Mouse (Mus musculus): ENCODE data around the gene Chad. TPM values are rescaled to one million over a fixed set of nuclear protein-coding genes. Genes with fewer than 3 reads are reported as not detected.
A peak's percentile ranks its signal among the peaks of the same experiment; 100 is the strongest.

The Chad gene
- polyA plus RNA-seq, 1 experiment from 2014 or later, result 0.17 TPM

GRCm38 (mm10) chr11:94571850-94572249, 7.0 kb downstream of the Chad start:
- no peaks in the 10 kb centered on the region for H3K4me1 ChIP-seq
- H3K9ac ChIP-seq (replicated peaks), result no peak overlapping the region
- no peak for ATAC-seq (replicated peaks)
- 94% methylated on average over 1 of the region's 1 CpGs for WGBS
- no peaks in the 10 kb centered on the region for H3K9me3 ChIP-seq
- no peak overlapping the region for H3K4me3 ChIP-seq
- no peaks in the 10 kb centered on the region for H3K36me3 ChIP-seq
- H3K4me2 ChIP-seq (replicated peaks), result no peak overlapping the region
- no peaks in the 10 kb centered on the region for H3K27me3 ChIP-seq
- H3K27ac ChIP-seq (replicated peaks), result no peak overlapping the region

- Histone ChIP-seq H3K4me1 (no peaks in the 10 kb centered on the region), H3K4me3 (no peak overlapping the region), H3K9me3 (no peaks in the 10 kb centered on the region), H3K36me3 (no peaks in the 10 kb centered on the region), H3K27ac (replicated peaks) (no peak overlapping the region), H3K4me2 (replicated peaks) (no peak overlapping the region), H3K9ac (replicated peaks) (no peak overlapping the region), H3K27me3 (no peaks in the 10 kb centered on the region)
- 26% methylated on average over 6 of the region's 7 CpGs for WGBS
- no peak for ATAC-seq (replicated peaks)
Observed at GRCm38 (mm10) chr11:94574560-94574959, 9.7 kb downstream of the Chad start.

GRCm38 (mm10) chr11:94575036-94575435, 10.2 kb downstream of the Chad start:
- Histone ChIP-seq H3K27me3 (no peaks in the 10 kb centered on the region), H3K36me3 (no peaks in the 10 kb centered on the region), H3K4me1 (no peaks in the 10 kb centered on the region), H3K4me3 (no peak overlapping the region), H3K9me3 (no peaks in the 10 kb centered on the region), H3K27ac (replicated peaks) (no peak overlapping the region), H3K9ac (replicated peaks) (no peak overlapping the region), H3K4me2 (replicated peaks) (no peak overlapping the region)
- no peak for ATAC-seq (replicated peaks)
- WGBS, result 83% methylated on average over 2 of the region's 2 CpGs

GRCm38 (mm10) chr11:94576361-94576760, 11.5 kb downstream of the Chad start:
- no peak for ATAC-seq (replicated peaks)
- Histone ChIP-seq H3K4me2 (replicated peaks) (no peak overlapping the region), H3K9me3 (no peaks in the 10 kb centered on the region), H3K27me3 (no peaks in the 10 kb centered on the region), H3K27ac (replicated peaks) (no peak overlapping the region), H3K4me1 (no peaks in the 10 kb centered on the region), H3K36me3 (no peaks in the 10 kb centered on the region), H3K9ac (replicated peaks) (no peak overlapping the region), H3K4me3 (no peak overlapping the region)
- WGBS, result 87% methylated on average over 9 of the region's 9 CpGs

GRCm38 (mm10) chr11:94580111-94580740, 15.4 kb downstream of the Chad start:
- ATAC-seq (replicated peaks), result no peak
- H3K27ac ChIP-seq (replicated peaks), result no peak overlapping the region
- no peaks in the 10 kb centered on the region for H3K36me3 ChIP-seq
- H3K4me1 ChIP-seq, result no peaks in the 10 kb centered on the region
- H3K4me3 ChIP-seq, result no peak overlapping the region
- no peaks in the 10 kb centered on the region for H3K9me3 ChIP-seq
- H3K27me3 ChIP-seq, result no peaks in the 10 kb centered on the region
- 95% methylated on average over 5 of the region's 5 CpGs for WGBS
- no peak overlapping the region for H3K4me2 ChIP-seq (replicated peaks)
- no peak overlapping the region for H3K9ac ChIP-seq (replicated peaks)

GRCm38 (mm10) chr11:94585091-94585490, 20.2 kb downstream of the Chad start:
- no peak overlapping the region for H3K9ac ChIP-seq (replicated peaks)
- no peaks in the 10 kb centered on the region for H3K36me3 ChIP-seq
- H3K4me3 ChIP-seq, result no peak overlapping the region
- 96% methylated on average over 9 of the region's 9 CpGs for WGBS
- no peaks in the 10 kb centered on the region for H3K4me1 ChIP-seq
- no peak overlapping the region for H3K27ac ChIP-seq (replicated peaks)
- no peak for ATAC-seq (replicated peaks)
- no peak overlapping the region for H3K4me2 ChIP-seq (replicated peaks)
- H3K27me3 ChIP-seq, result no peaks in the 10 kb centered on the region
- H3K9me3 ChIP-seq, result no peaks in the 10 kb centered on the region

GRCm38 (mm10) chr11:94587511-94587910, 22.7 kb downstream of the Chad start:
- Histone ChIP-seq H3K9ac (replicated peaks) (no peak overlapping the region), H3K27ac (replicated peaks) (no peak overlapping the region), H3K4me1 (no peaks in the 10 kb centered on the region), H3K27me3 (no peaks in the 10 kb centered on the region), H3K4me2 (replicated peaks) (no peak overlapping the region), H3K4me3 (no peak overlapping the region), H3K9me3 (no peaks in the 10 kb centered on the region), H3K36me3 (no peaks in the 10 kb centered on the region)
- no peak for ATAC-seq (replicated peaks)
- 84% methylated on average over 6 of the region's 6 CpGs for WGBS

- H3K27me3 ChIP-seq, result no peaks in the 10 kb centered on the region
- H3K27ac ChIP-seq (replicated peaks), result no peak overlapping the region
- H3K4me1 ChIP-seq, result peaks cover under 1% of the 10 kb centered on the region; the same call in 1 of the 2 replicates
- WGBS, result 70% methylated on average over 7 of the region's 7 CpGs
- no peak overlapping the region for H3K9ac ChIP-seq (replicated peaks)
- H3K36me3 ChIP-seq, result no peaks in the 10 kb centered on the region
- H3K4me2 ChIP-seq (replicated peaks), result no peak overlapping the region
- ATAC-seq (replicated peaks), result no peak
- no peak overlapping the region for H3K4me3 ChIP-seq
- H3K9me3 ChIP-seq, result no peaks in the 10 kb centered on the region
Observed at GRCm38 (mm10) chr11:94596311-94596852, 31.5 kb downstream of the Chad start.

- Histone ChIP-seq H3K36me3 (no peaks in the 10 kb centered on the region), H3K4me1 (peaks cover 8% of the 10 kb centered on the region), H3K9me3 (no peaks in the 10 kb centered on the region), H3K27me3 (no peaks in the 10 kb centered on the region), H3K27ac (replicated peaks) (no peak overlapping the region), H3K9ac (replicated peaks) (no peak overlapping the region), H3K4me3 (no peak overlapping the region), H3K4me2 (replicated peaks) (no peak overlapping the region)
- WGBS, result 78% methylated on average over 4 of the region's 4 CpGs
- ATAC-seq (replicated peaks), result no peak
Observed at GRCm38 (mm10) chr11:94597319-94597718, 32.5 kb downstream of the Chad start.

- Histone ChIP-seq H3K36me3 (no peaks in the 10 kb centered on the region), H3K9me3 (no peaks in the 10 kb centered on the region), H3K27me3 (no peaks in the 10 kb centered on the region), H3K4me1 (peaks cover 8% of the 10 kb centered on the region), H3K4me3 (no peak overlapping the region), H3K9ac (replicated peaks) (no peak overlapping the region), H3K4me2 (replicated peaks) (no peak overlapping the region), H3K27ac (replicated peaks) (no peak overlapping the region)
- 68% methylated on average over 6 of the region's 6 CpGs for WGBS
- ATAC-seq (replicated peaks), result no peak
Observed at GRCm38 (mm10) chr11:94598437-94599120, 33.7 kb downstream of the Chad start.

- no peak overlapping the region for H3K9ac ChIP-seq (replicated peaks)
- H3K27ac ChIP-seq (replicated peaks), result no peak overlapping the region
- H3K4me2 ChIP-seq (replicated peaks), result no peak overlapping the region
- H3K36me3 ChIP-seq, result no peaks in the 10 kb centered on the region
- no peak for ATAC-seq (replicated peaks)
- no peaks in the 10 kb centered on the region for H3K9me3 ChIP-seq
- WGBS, result 89% methylated on average over 7 of the region's 7 CpGs
- H3K4me1 ChIP-seq, result peaks cover 8% of the 10 kb centered on the region
- no peaks in the 10 kb centered on the region for H3K27me3 ChIP-seq
- no peak overlapping the region for H3K4me3 ChIP-seq
Observed at GRCm38 (mm10) chr11:94600447-94600846, 35.6 kb downstream of the Chad start.

GRCm38 (mm10) chr11:94601321-94602281, 36.8 kb downstream of the Chad start, which contains the start of gene Acsf2:
Acsf2 (minus strand) TSS chr11:94601871.
- H3K36me3 ChIP-seq, result no peaks in the 10 kb centered on the region
- under 1% methylated on average over 45 of the region's 52 CpGs for WGBS
- peak within 1 kb of the TSS; percentile 55 for H3K4me2 ChIP-seq (replicated peaks)
- H3K9ac ChIP-seq (replicated peaks), result peak within 1 kb of the TSS; percentile 30
- H3K27me3 ChIP-seq, result no peaks in the 10 kb centered on the region
- H3K4me1 ChIP-seq, result peaks cover 8% of the 10 kb centered on the region
- no peak within 1 kb of the TSS for H3K27ac ChIP-seq (replicated peaks)
- peak; percentile 82 for ATAC-seq (replicated peaks)
- H3K4me3 ChIP-seq, result peak within 1 kb of the TSS; percentile 42
- no peaks in the 10 kb centered on the region for H3K9me3 ChIP-seq

Measured in forebrain, embryonic 15.5 days (tissue).